Mouse (Mus musculus) testis, postnatal 10 days (tissue): ENCODE results near the gene 6430628N08Rik.

Experiments
- DNase-seq: peaks from one replicate; pipeline ENCODE4 v3.0.0; 2021; ENCODE audit warnings: low spot score

6430628N08Rik gene

GRCm38 (mm10) chr4:115886875-115887274 is 3.6 kb upstream of the 6430628N08Rik start:
- DNase-seq, result no peak

DNA sequence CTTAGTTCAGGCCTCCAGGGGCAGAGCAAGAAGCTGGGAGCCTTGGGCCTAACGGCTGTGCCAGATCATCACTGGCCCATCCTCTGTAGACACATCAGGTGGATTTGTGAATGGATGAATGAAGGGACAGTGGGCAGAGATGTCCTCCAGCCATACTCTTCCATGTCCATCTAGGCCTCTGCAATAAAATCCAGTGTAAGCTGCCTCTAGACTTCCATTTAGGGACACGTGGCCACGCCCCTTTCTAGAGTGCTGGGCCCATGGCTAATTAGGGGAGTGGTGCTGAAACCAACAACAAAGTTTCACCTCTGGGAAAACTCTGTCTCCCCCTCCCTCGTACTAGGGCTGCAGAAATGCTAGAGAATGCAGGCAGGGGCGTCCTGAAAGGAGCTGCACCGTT is 399 bp upstream of the 6430628N08Rik start:
- DNase-seq, result no peak

DNA sequence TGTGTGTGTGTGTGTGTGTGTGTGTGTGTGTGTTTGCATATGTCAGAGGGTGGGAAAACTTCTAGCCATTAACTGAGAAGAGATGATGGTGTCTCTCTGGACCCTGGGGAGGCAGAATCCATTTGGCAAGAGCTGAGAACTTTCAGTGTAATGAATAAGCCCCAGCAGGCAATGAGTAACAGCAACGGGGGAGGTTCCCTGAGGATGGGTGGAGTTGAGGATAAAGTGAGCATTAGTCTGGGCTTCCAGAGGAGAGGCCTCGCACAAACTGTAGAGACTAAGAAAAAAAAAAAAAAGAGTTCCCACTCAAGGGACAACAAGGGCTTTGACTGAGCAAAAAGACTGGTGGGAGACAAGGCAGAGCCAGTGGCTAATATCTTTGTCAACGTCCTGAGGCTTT is 3.8 kb downstream of the 6430628N08Rik start:
- DNase-seq, result no peak

- no peak for DNase-seq
Measured at GRCm38 (mm10) chr4:115897901-115898631, 7.6 kb downstream of the 6430628N08Rik start.

- DNase-seq, result peak; percentile 92
Measured at GRCm38 (mm10) chr4:115902816-115903215, 12.4 kb downstream of the 6430628N08Rik start.

GRCm38 (mm10) chr4:115904375-115904774 is 13.9 kb downstream of the 6430628N08Rik start:
- DNase-seq, result no peak

- no peak for DNase-seq
Measured at GRCm38 (mm10) chr4:115905701-115906100, 15.2 kb downstream of the 6430628N08Rik start.

GRCm38 (mm10) chr4:115906791-115907190 is 16.3 kb downstream of the 6430628N08Rik start:
- no peak for DNase-seq

DNA sequence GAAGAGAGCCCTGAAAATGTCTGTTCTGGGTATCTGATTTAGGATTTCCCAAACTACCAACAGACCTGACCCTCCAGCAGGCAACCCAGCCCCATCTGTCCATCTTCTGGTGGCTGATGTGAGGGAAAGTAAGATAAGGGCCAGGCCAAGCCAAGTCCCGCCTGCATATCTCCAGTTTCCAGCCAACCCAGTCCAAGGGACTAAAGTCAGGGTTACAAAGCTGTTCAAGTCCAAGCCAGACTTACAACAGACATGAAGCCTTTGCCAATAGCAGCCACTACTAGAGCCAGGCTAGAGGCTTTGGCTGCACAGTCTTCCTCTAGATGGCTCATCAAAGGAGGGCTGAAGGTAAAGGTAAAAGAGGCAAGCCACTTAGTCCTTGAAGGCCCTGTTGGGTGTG is 17.5 kb downstream of the 6430628N08Rik start:
- DNase-seq, result no peak

GRCm38 (mm10) chr4:115908641-115909040 is 18.2 kb downstream of the 6430628N08Rik start:
- DNase-seq, result no peak

- DNase-seq, result no peak
Measured at GRCm38 (mm10) chr4:115911586-115911985, 21.1 kb downstream of the 6430628N08Rik start.

DNA sequence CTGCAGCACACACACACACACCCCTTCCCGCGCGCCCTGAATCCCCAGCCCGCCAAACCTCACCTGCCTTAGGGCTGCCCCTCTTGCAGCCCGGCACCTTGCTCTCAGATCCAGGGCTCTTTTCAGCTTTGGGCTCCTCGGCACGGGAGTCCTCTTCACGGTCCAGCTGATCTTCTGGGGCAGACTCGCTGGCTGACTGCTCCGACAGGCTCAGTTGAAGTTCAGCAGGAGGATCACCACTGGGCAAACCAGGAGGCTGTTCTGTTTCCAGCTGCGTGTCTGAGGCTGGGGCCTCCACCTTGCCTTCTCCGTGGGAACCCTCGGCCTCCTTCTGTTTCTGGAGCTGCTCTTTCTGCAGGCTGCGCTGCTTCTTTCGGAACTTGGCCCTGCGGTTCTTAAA is 29.4 kb downstream of the 6430628N08Rik start:
- DNase-seq, result peak; percentile 32

DNA sequence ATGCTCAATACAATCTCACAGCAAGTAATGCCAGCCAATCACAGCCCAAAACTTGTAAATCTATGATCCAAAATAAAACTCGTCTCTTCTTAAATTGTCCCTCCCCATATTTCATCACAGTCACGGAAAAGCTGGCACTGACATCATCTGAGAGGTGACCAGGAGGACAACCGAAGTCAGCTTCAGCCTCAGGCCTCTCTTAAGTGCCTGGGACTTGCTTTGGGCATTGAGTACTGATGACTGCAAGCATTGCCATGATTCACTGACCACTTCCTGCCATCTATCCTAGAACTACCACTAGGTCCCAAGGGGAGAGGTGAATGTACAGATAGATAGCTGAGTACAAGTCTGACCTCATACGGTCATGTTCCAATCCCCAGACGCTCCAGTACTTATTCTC is 32.2 kb downstream of the 6430628N08Rik start:
- DNase-seq, result no peak

GRCm38 (mm10) chr4:115923262-115923880 is 32.9 kb downstream of the 6430628N08Rik start:
- DNase-seq, result no peak

DNA sequence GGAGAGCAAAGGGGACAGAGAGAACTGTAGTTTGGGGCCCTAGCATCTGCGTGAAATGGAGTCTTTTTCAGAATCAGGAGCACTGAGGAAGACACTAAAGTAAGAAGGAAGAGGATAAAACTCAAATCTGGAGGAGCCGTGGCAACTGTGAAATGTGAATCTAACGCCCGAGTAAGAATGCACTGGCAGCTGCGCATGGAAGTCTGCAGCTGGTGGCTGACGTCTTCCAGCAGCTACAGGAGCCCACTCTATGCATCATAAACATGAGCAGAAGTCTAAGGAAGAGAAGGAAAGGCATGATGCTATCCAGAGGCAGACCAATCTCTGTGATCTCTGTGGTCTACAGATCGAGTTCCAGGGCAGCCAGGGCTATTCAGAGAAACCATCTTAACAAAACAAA is 37.2 kb downstream of the 6430628N08Rik start:
- no peak for DNase-seq

DNA sequence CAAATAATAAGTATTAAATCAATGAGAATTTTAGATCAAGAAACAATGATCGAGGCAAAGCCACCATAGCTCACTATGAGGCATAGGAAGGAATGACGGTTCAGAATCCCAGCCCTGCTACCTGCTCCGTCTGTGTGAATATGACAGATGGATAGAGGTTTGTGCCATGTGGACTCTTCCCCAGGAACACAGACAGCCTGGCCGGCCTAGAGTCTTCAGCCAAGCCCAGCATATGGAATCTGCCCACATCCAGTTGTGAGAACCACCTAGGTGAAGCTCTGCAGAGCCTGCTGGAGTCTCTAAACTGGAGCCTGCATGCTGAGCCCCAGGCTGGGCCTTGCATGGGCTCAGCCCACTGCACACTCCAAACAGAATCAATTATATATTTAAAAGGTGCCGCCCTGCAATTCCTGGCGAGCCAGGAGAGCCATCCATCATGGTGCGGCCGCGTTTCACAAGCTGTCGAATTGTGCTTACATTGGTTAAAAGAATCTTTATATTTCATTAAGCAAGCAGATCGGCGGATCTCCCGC is 41.2 kb downstream of the 6430628N08Rik start:
- no peak for DNase-seq

DNA sequence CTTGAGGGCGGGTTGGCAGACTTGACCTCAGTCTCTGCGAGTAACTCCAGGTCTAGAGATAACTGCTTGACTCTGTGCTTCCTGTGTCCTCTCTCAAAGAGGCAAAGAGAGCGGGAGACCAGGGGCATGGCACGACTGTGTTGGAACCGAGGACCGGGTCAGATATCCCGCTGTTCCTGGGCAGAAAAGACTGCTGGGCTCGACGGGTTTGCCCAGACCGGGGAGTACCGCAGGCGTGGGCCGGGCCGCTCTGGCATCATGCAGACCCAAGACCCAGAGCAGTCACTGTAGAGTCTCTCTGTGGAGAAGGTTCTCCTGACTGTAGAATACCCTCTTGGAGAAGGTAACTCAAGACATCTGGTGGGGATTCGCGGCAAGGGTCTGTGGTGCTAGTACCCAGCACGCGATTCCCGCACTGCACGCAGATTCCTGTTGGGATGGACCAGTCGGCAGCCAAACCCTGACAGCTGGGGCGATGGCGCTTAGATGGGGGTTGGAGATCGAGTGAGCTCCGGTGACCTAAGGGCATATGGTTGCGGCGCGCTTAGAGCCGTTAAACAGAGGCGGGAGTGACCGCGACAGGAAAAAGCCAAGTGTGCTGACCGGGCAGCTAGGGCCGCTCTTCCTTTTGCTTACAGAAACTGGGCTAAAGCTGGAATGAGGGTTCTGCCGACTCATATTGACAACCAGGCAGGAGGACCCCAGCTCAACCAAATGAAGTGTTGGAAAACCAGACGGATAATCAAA is 45.5 kb downstream of the 6430628N08Rik start:
- DNase-seq, result no peak

GRCm38 (mm10) chr4:115936646-115937045 is 46.2 kb downstream of the 6430628N08Rik start:
- no peak for DNase-seq

DNA sequence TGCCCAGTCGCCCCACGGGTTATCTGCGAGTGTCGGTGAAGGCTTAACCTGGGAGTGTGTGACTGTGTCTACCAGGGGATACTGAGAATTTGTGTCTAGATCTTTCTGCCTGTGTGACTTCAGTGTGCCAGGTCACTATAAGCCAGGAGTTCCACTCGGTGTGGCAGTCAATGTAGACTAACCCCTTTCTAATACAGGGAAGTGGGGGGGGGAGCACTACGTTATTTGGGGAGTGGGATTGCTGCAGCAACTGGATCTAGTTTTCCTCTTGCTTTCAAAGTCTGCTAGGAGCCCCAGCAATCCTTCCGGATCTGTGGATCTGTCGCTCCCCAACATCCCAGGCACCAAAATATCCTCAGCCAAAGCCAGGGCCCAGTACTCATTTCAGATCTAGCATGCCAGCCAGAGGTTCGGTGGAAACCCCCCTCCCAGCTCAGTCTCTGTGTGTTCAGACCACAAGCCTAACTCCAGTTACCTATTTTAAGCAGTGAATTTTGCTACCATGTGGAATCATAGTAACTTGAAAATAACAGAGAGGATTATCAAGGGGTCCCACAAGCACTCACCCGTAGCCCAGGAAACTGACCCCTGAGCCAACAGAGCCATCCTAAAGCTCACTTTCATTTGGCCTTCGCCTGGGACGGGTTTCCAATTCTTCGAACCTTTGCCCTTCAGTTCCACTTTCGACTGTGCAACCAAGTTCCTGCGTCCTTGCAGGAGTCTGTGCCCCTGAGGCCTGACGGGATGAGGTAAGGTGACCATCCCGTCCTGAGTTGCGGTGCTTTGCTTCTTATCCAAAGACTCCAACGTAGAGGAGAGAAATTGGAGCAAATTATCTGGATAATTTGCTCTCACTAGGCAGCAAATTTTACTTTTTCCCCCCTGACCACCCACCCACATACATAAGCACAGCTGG is 46.9 kb downstream of the 6430628N08Rik start:
- no peak for DNase-seq

GRCm38 (mm10) chr4:115938276-115939160 is 48.1 kb downstream of the 6430628N08Rik start:
- DNase-seq, result no peak
